Mouse (Mus musculus): ENCODE measurements around the gene Dag1. TPM values are rescaled to one million over a fixed set of nuclear protein-coding genes. Genes with fewer than 3 reads are reported as not detected.
A peak's percentile ranks its signal among the peaks of the same experiment; 100 is the strongest.

The Dag1 gene
- polyA plus RNA-seq, 1 experiment, result 0.75 TPM

- Histone ChIP-seq H3K9me3 (ENCODE audit: control insufficient read depth, low read length) (no peaks in the 10 kb centered on the region), H3K27me3 (ENCODE audit: control insufficient read depth) (no peaks in the 10 kb centered on the region), H3K36me3 (ENCODE audit: control insufficient read depth) (peaks cover 16% of the 10 kb centered on the region), H3K4me3 (replicated peaks) (no peak overlapping the region), H3K4me1 (ENCODE audit: control insufficient read depth) (no peaks in the 10 kb centered on the region; the same call in 1 of the 2 replicates)
- no peak for TF ChIP-seq TAL1 (IDR thresholded peaks at IDR 0.05; ENCODE audit: low read length)
- no peak for TF ChIP-seq GATA1 (IDR thresholded peaks at IDR 0.05; ENCODE audit: low read length)
Observed at GRCm38 (mm10) chr9:108220380-108220774, 43.4 kb downstream of the Dag1 start.

GRCm38 (mm10) chr9:108219766-108220379, 43.9 kb downstream of the Dag1 start:
- Histone ChIP-seq H3K36me3 (ENCODE audit: control insufficient read depth) (peaks cover 16% of the 10 kb centered on the region), H3K4me1 (ENCODE audit: control insufficient read depth) (no peaks in the 10 kb centered on the region; the same call in 1 of the 2 replicates), H3K27me3 (ENCODE audit: control insufficient read depth) (no peaks in the 10 kb centered on the region), H3K9me3 (ENCODE audit: control insufficient read depth, low read length) (no peaks in the 10 kb centered on the region), H3K4me3 (replicated peaks) (no peak overlapping the region)
- TF ChIP-seq GATA1 (IDR thresholded peaks at IDR 0.05; ENCODE audit: low read length) (no peak), TAL1 (IDR thresholded peaks at IDR 0.05; ENCODE audit: low read length) (no peak)

- Histone ChIP-seq H3K36me3 (ENCODE audit: control insufficient read depth) (peaks cover 16% of the 10 kb centered on the region), H3K27me3 (ENCODE audit: control insufficient read depth) (no peaks in the 10 kb centered on the region), H3K4me1 (ENCODE audit: control insufficient read depth) (no peaks in the 10 kb centered on the region), H3K9me3 (ENCODE audit: control insufficient read depth, low read length) (no peaks in the 10 kb centered on the region), H3K4me3 (replicated peaks) (no peak overlapping the region)
- TF ChIP-seq GATA1 (IDR thresholded peaks at IDR 0.05; ENCODE audit: low read length), result no peak
- no peak for TF ChIP-seq TAL1 (IDR thresholded peaks at IDR 0.05; ENCODE audit: low read length)
Observed at GRCm38 (mm10) chr9:108217936-108218543, 45.7 kb downstream of the Dag1 start.

- H3K4me1 ChIP-seq (ENCODE audit: control insufficient read depth), result no peaks in the 10 kb centered on the region
- H3K4me3 ChIP-seq (replicated peaks), result no peak overlapping the region
- no peaks in the 10 kb centered on the region for H3K9me3 ChIP-seq (ENCODE audit: control insufficient read depth, low read length)
- no peaks in the 10 kb centered on the region for H3K27me3 ChIP-seq (ENCODE audit: control insufficient read depth)
- peaks cover 16% of the 10 kb centered on the region for H3K36me3 ChIP-seq (ENCODE audit: control insufficient read depth)
- TF ChIP-seq TAL1 (IDR thresholded peaks at IDR 0.05; ENCODE audit: low read length) (no peak), GATA1 (IDR thresholded peaks at IDR 0.05; ENCODE audit: low read length) (no peak)
Observed at GRCm38 (mm10) chr9:108217406-108217805, 46.4 kb downstream of the Dag1 start.

- H3K9me3 ChIP-seq (ENCODE audit: control insufficient read depth, low read length), result no peaks in the 10 kb centered on the region
- no peak for TF ChIP-seq GATA1 (IDR thresholded peaks at IDR 0.05; ENCODE audit: low read length)
- no peak for TF ChIP-seq TAL1 (IDR thresholded peaks at IDR 0.05; ENCODE audit: low read length)
- no peaks in the 10 kb centered on the region for H3K27me3 ChIP-seq (ENCODE audit: control insufficient read depth)
- no peaks in the 10 kb centered on the region for H3K4me1 ChIP-seq (ENCODE audit: control insufficient read depth)
- peaks cover 33% of the 10 kb centered on the region for H3K36me3 ChIP-seq (ENCODE audit: control insufficient read depth)
- no peak overlapping the region for H3K4me3 ChIP-seq (replicated peaks)
Observed at GRCm38 (mm10) chr9:108213105-108213504, 50.7 kb downstream of the Dag1 start.

GRCm38 (mm10) chr9:108212426-108212825, 51.3 kb downstream of the Dag1 start:
- TF ChIP-seq TAL1 (IDR thresholded peaks at IDR 0.05; ENCODE audit: low read length) (no peak), GATA1 (IDR thresholded peaks at IDR 0.05; ENCODE audit: low read length) (no peak)
- no peaks in the 10 kb centered on the region for H3K9me3 ChIP-seq (ENCODE audit: control insufficient read depth, low read length)
- H3K27me3 ChIP-seq (ENCODE audit: control insufficient read depth), result no peaks in the 10 kb centered on the region
- no peak overlapping the region for H3K4me3 ChIP-seq (replicated peaks)
- H3K4me1 ChIP-seq (ENCODE audit: control insufficient read depth), result no peaks in the 10 kb centered on the region
- H3K36me3 ChIP-seq (ENCODE audit: control insufficient read depth), result peaks cover 33% of the 10 kb centered on the region

- Histone ChIP-seq H3K4me3 (replicated peaks) (no peak overlapping the region), H3K4me1 (ENCODE audit: control insufficient read depth) (peaks cover 18% of the 10 kb centered on the region), H3K9me3 (ENCODE audit: control insufficient read depth, low read length) (no peaks in the 10 kb centered on the region), H3K36me3 (ENCODE audit: control insufficient read depth) (peaks cover 33% of the 10 kb centered on the region), H3K27me3 (ENCODE audit: control insufficient read depth) (no peaks in the 10 kb centered on the region)
- TF ChIP-seq GATA1 (IDR thresholded peaks at IDR 0.05; ENCODE audit: low read length) (no peak), TAL1 (IDR thresholded peaks at IDR 0.05; ENCODE audit: low read length) (no peak)
Observed at GRCm38 (mm10) chr9:108205571-108205901, 58.2 kb downstream of the Dag1 start.

- no peak overlapping the region for H3K4me3 ChIP-seq (replicated peaks)
- no peak for TF ChIP-seq GATA1 (IDR thresholded peaks at IDR 0.05; ENCODE audit: low read length)
- H3K4me1 ChIP-seq (ENCODE audit: control insufficient read depth), result peaks cover 23% of the 10 kb centered on the region
Observed at GRCm38 (mm10) chr9:108204884-108205570, 58.7 kb downstream of the Dag1 start.

GRCm38 (mm10) chr9:108203015-108203414, 60.7 kb downstream of the Dag1 start:
- Histone ChIP-seq H3K27me3 (ENCODE audit: control insufficient read depth) (no peaks in the 10 kb centered on the region), H3K4me3 (replicated peaks) (peak overlapping the region; percentile 12), H3K36me3 (ENCODE audit: control insufficient read depth) (peaks cover 14% of the 10 kb centered on the region), H3K9me3 (ENCODE audit: control insufficient read depth, low read length) (no peaks in the 10 kb centered on the region), H3K4me1 (ENCODE audit: control insufficient read depth) (peaks cover 23% of the 10 kb centered on the region)
- TF ChIP-seq GATA1 (IDR thresholded peaks at IDR 0.05; ENCODE audit: low read length) (no peak), TAL1 (IDR thresholded peaks at IDR 0.05; ENCODE audit: low read length) (no peak)

More at GRCm38 (mm10) chr9:108204884-108205570, 58.7 kb downstream of the Dag1 start:
- Histone ChIP-seq H3K9me3 (ENCODE audit: control insufficient read depth, low read length) (no peaks in the 10 kb centered on the region), H3K27me3 (ENCODE audit: control insufficient read depth) (no peaks in the 10 kb centered on the region), H3K36me3 (ENCODE audit: control insufficient read depth) (peaks cover 33% of the 10 kb centered on the region)
